Mouse (Mus musculus) olfactory bulb, adult 2 months (tissue): ENCODE results near the gene Scaf4. TPM values are rescaled to one million over a fixed set of nuclear protein-coding genes. Genes with fewer than 3 reads are reported as not detected.

Experiments used
- H3K27ac ChIP-seq: fragments of 200-500 bp; 2 replicates; pipeline ENCODE4 v1.5.1; 2012; ENCODE audit warnings: low read depth, low read length; ENCODE audit not compliant: insufficient read depth
- H3K4me1 ChIP-seq: fragments of 200-500 bp; 2 replicates; pipeline ENCODE4 v1.6.1; 2012; ENCODE audit warnings: low read length; ENCODE audit not compliant: control insufficient read depth, insufficient read depth
- H3K4me3 ChIP-seq: fragments of 200-500 bp; 2 replicates; pipeline ENCODE4 v1.5.1; 2012; ENCODE audit warnings: mild to moderate bottlenecking, low read depth, low read length, moderate library complexity; ENCODE audit not compliant: insufficient read depth
- CTCF ChIP-seq: fragments of 200-500 bp; IDR thresholded peaks from 2 replicates; pipeline ENCODE4 v1.5.1; 2012; ENCODE audit warnings: low read depth, mild to moderate bottlenecking, low read length, moderate library complexity; ENCODE audit not compliant: insufficient read depth
- POLR2A ChIP-seq: fragments of 200-500 bp; IDR thresholded peaks from 2 replicates; pipeline ENCODE4 v1.6.1; 2012; ENCODE audit warnings: mild to moderate bottlenecking, low read depth, low read length, moderate library complexity; ENCODE audit not compliant: insufficient read depth
- WGBS: fragments of 180-500 bp; shearing (Covaris S2); methylation state at CpG from one replicate; pipeline ENCODE4 v1.1.7; 2018; 5-methylcytosine and 5-hydroxymethylcytosine counted together
- polyA plus RNA-seq: library from polyadenylated mRNA; stranded (reverse); fragments of >200 nt; gene quantifications from 2 replicates; pipeline ENCODE4 v1.2.4, GENCODE M21; 2012; ENCODE audit warnings: low replicate concordance; ENCODE audit not compliant: missing spikeins, insufficient read depth, insufficient read length

Gene Scaf4
- polyA plus RNA-seq, 1 experiment: not detected

GRCm38 (mm10) chr16:90185928-90186588 is 98.2 kb downstream of the Scaf4 start:
- TF ChIP-seq CTCF: peak; percentile 61
- no peak for TF ChIP-seq POLR2A
- WGBS: 47% methylated on average over 8 of the region's 8 CpGs
- H3K4me1 ChIP-seq: no peaks in the 10 kb centered on the region
- H3K27ac ChIP-seq: no peak overlapping the region
- no peak overlapping the region for H3K4me3 ChIP-seq

GRCm38 (mm10) chr16:90184135-90184534 is 100.2 kb downstream of the Scaf4 start:
- 82% methylated on average over 6 of the region's 6 CpGs for WGBS
- no peak overlapping the region for H3K4me3 ChIP-seq
- H3K27ac ChIP-seq: no peak overlapping the region
- H3K4me1 ChIP-seq: no peaks in the 10 kb centered on the region
- no peak for TF ChIP-seq CTCF
- no peak for TF ChIP-seq POLR2A

- Histone ChIP-seq H3K4me1 (0 out of 2 replicates have a peak, but pooled peaks cover under 1% of the 10 kb centered on the region), H3K4me3 (no peak overlapping the region), H3K27ac (no peak overlapping the region)
- WGBS: 84% methylated on average over 8 of the region's 8 CpGs
- TF ChIP-seq CTCF: no peak
- TF ChIP-seq POLR2A: no peak
Observed at GRCm38 (mm10) chr16:90181673-90182072, 102.6 kb downstream of the Scaf4 start.

- H3K4me3 ChIP-seq: no peak overlapping the region
- H3K4me1 ChIP-seq: peaks cover 2% of the 10 kb centered on the region; the same call in 1 of the 2 replicates
- no peak for TF ChIP-seq POLR2A
- TF ChIP-seq CTCF: no peak
- no peak overlapping the region for H3K27ac ChIP-seq
- 80% methylated on average over 6 of the region's 6 CpGs for WGBS
Observed at GRCm38 (mm10) chr16:90180975-90181374, 103.3 kb downstream of the Scaf4 start.

GRCm38 (mm10) chr16:90179892-90180291 is 104.4 kb downstream of the Scaf4 start:
- Histone ChIP-seq H3K4me3 (no peak overlapping the region), H3K27ac (no peak overlapping the region), H3K4me1 (peaks cover 6% of the 10 kb centered on the region; the same call in 1 of the 2 replicates)
- WGBS: 91% methylated on average over 5 of the region's 5 CpGs
- TF ChIP-seq POLR2A (no peak), CTCF (no peak)

GRCm38 (mm10) chr16:90178404-90178803 is 105.9 kb downstream of the Scaf4 start:
- no peak overlapping the region for H3K4me3 ChIP-seq
- H3K4me1 ChIP-seq: peaks cover 6% of the 10 kb centered on the region; the same call in 1 of the 2 replicates
- H3K27ac ChIP-seq: no peak overlapping the region
- WGBS: 84% methylated on average over 3 of the region's 3 CpGs
- TF ChIP-seq POLR2A (no peak), CTCF (no peak)

GRCm38 (mm10) chr16:90177425-90177824 is 106.9 kb downstream of the Scaf4 start:
- Histone ChIP-seq H3K27ac (no peak overlapping the region), H3K4me3 (no peak overlapping the region), H3K4me1 (peaks cover 6% of the 10 kb centered on the region; the same call in 1 of the 2 replicates)
- 51% methylated on average over 8 of the region's 8 CpGs for WGBS
- TF ChIP-seq POLR2A: no peak

GRCm38 (mm10) chr16:90176472-90176871 is 107.8 kb downstream of the Scaf4 start:
- H3K27ac ChIP-seq: peak overlapping the region; percentile 84
- no peak for TF ChIP-seq CTCF
- H3K4me1 ChIP-seq: peaks cover 8% of the 10 kb centered on the region
- 7% methylated on average over 10 of the region's 10 CpGs for WGBS
- no peak overlapping the region for H3K4me3 ChIP-seq

Other genes starting within 250 kb of the Scaf4 start
- gene Tiam1, start 140.7 kb downstream of the Scaf4 start, polyA plus RNA-seq: 370 TPM in 1 of 2 replicates, not detected in the other
- gene Sod1, start 63.7 kb downstream of the Scaf4 start, polyA plus RNA-seq: 497 and 750 TPM in 2 replicates
- not detected in 2 replicates for gene Hunk, start 101.5 kb upstream of the Scaf4 start, polyA plus RNA-seq